Mouse (Mus musculus): ENCODE data around the gene Abcd3. TPM values are rescaled to one million over a fixed set of nuclear protein-coding genes. Genes with fewer than 3 reads are reported as not detected.
"Not testable (repeated sequence)": the region's sequence is repeated elsewhere in the genome, so short reads cannot be mapped to it uniquely, and the experiment has no call there.

The Abcd3 gene
- polyA plus RNA-seq, 1 experiment = 5.6 TPM

DNA sequence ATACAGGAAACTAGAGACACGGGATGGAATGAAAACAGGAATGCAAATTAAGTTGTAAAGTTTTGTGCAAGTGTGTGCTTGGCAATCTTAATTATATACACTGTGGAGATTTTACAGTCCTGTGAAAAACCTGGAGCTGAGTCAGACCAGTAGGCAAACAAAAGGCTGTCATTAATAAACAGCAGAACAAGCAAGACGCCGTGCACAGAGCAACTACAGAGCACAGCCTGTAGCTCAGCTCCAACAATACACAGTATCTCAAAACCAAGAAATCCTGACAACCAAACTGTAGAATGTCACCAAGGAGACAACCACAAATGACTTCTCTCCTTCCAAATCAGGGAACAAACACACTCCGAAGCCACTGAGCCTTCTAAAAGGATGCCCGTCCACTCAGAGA is 24.7 kb downstream of the Abcd3 start:
- TF ChIP-seq FLI1 (IDR thresholded peaks at IDR 0.05; ENCODE audit: low read length) = no peak
- no peak for TF ChIP-seq GATA1 (IDR thresholded peaks at IDR 0.05; ENCODE audit: borderline replicate concordance, low read length)
- Histone ChIP-seq H3K4me1 (no peaks in the 10 kb centered on the region), H3K4me3 (replicated peaks) (no peak overlapping the region), H3K36me3 (replicated peaks; ENCODE audit: low read length) (peaks cover 6% of the 10 kb centered on the region), H3K9me3 (no peaks in the 10 kb centered on the region), H3K27me3 (replicated peaks) (no peaks in the 10 kb centered on the region)

GRCm38 (mm10) chr3:121789790-121790189 is 25.3 kb downstream of the Abcd3 start:
- Histone ChIP-seq H3K9me3 (no peaks in the 10 kb centered on the region), H3K4me1 (no peaks in the 10 kb centered on the region), H3K4me3 (replicated peaks) (no peak overlapping the region), H3K27me3 (replicated peaks) (no peaks in the 10 kb centered on the region), H3K36me3 (replicated peaks; ENCODE audit: low read length) (peaks cover 6% of the 10 kb centered on the region)
- TF ChIP-seq GATA1 (IDR thresholded peaks at IDR 0.05; ENCODE audit: borderline replicate concordance, low read length) (no peak), FLI1 (IDR thresholded peaks at IDR 0.05; ENCODE audit: low read length) (no peak)

GRCm38 (mm10) chr3:121783020-121783419 is 32.1 kb downstream of the Abcd3 start:
- no peaks in the 10 kb centered on the region for H3K9me3 ChIP-seq
- no peaks in the 10 kb centered on the region for H3K27me3 ChIP-seq (replicated peaks)
- no peak for TF ChIP-seq GATA1 (IDR thresholded peaks at IDR 0.05; ENCODE audit: borderline replicate concordance, low read length)
- no peak overlapping the region for H3K4me3 ChIP-seq (replicated peaks)
- H3K4me1 ChIP-seq = no peaks in the 10 kb centered on the region
- H3K36me3 ChIP-seq (replicated peaks; ENCODE audit: low read length) = no peaks in the 10 kb centered on the region

DNA sequence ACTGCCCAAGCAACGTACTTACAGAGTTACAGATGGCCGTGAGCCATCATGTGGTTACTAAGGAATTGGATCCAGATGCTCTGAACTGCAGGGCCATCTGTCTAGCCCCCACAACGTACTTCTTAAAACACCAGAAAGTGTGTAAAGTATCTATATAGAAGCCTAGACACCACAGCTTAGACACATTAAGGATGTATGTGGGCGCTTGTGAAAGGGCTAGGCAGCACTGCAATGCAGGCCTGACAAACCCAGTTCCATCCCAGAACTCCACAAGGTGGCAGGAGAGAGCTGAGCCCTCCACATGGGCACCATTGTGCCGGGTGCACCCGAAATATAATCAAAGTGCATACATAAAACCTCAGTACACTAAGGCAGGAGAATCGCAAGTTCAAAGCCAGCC is 37.2 kb downstream of the Abcd3 start:
- Histone ChIP-seq H3K4me1 (no peaks in the 10 kb centered on the region), H3K27me3 (replicated peaks) (no peaks in the 10 kb centered on the region), H3K36me3 (replicated peaks; ENCODE audit: low read length) (peaks cover 7% of the 10 kb centered on the region), H3K9me3 (no peaks in the 10 kb centered on the region), H3K4me3 (replicated peaks) (no peak overlapping the region)
- TF ChIP-seq FLI1 (IDR thresholded peaks at IDR 0.05; ENCODE audit: low read length) (no peak), GATA1 (IDR thresholded peaks at IDR 0.05; ENCODE audit: borderline replicate concordance, low read length) (no peak)

DNA sequence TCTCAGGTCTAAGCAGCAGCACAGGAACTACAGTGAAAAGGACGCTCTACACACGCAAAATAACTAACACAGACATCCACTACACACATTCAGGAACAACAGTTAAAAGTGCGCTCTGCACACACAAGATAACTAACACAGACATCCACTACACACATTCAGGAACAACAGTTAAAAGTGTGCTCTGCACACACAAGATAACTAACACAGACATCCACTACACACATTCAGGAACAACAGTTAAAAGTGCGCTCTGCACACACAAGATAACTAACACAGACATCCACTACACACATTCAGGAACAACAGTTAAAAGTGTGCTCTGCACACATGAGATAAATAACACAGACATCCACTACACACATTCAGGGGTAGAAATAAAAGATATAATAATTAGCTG is 41.8 kb downstream of the Abcd3 start:
- H3K36me3 ChIP-seq (replicated peaks; ENCODE audit: low read length) = peaks cover 20% of the 10 kb centered on the region

DNA sequence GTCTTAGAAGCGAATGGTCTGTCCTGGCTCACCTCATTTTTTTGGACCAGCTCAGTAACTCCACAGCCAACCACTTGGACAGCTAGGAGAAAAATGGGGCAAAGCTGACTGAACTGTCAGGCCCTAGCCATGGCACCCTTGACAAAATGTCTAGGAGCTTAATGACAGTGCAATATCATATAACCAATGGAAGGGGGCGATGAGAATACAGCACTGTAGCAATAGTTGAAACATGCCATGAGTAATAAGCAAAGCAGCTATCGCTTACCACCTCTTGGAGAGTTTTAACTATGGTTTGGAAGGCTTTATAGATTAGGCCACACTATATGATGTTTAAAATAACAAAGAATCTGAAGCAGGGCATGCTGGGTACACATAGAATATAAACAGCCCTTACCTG is 46.3 kb downstream of the Abcd3 start:
- TF ChIP-seq FLI1 (IDR thresholded peaks at IDR 0.05; ENCODE audit: low read length) = no peak
- H3K4me1 ChIP-seq = 0 out of 2 replicates have a peak, but pooled peaks cover 3% of the 10 kb centered on the region
- H3K4me3 ChIP-seq (replicated peaks) = no peak overlapping the region
- no peaks in the 10 kb centered on the region for H3K27me3 ChIP-seq (replicated peaks)
- H3K9me3 ChIP-seq = no peaks in the 10 kb centered on the region
- H3K36me3 ChIP-seq (replicated peaks; ENCODE audit: low read length) = peaks cover 49% of the 10 kb centered on the region

More for the DNA sequence above, 41.8 kb downstream of the Abcd3 start:
- H3K27me3 ChIP-seq (replicated peaks); H3K4me1 ChIP-seq; H3K4me3 ChIP-seq (replicated peaks); H3K9me3 ChIP-seq: not testable (repeated sequence)

DNA sequence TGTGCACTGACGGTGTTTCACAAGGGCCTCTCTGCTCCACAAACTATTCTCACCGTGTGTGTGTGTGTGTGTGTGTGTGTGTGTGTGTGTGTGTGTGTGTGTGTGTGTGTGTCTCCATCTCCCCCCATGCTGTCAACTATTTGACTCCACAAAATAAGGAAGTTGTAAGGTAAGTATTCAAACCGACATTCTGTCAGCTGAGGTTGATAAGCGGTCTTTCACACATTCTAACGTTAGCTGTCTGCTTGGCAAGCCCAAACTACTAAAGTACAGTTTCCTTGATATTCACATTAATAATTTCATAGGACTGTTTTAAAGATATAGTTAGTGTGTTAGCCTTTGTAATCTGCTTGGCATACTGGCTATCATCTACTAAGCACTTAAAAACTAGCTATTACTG is 48.3 kb downstream of the Abcd3 start:
- Histone ChIP-seq H3K36me3 (replicated peaks; ENCODE audit: low read length) (peaks cover 48% of the 10 kb centered on the region), H3K4me1 (0 out of 2 replicates have a peak, but pooled peaks cover 3% of the 10 kb centered on the region), H3K4me3 (replicated peaks) (no peak overlapping the region)

GRCm38 (mm10) chr3:121766048-121766447 is 49.1 kb downstream of the Abcd3 start:
- H3K4me1 ChIP-seq = 0 out of 2 replicates have a peak, but pooled peaks cover 3% of the 10 kb centered on the region
- TF ChIP-seq FLI1 (IDR thresholded peaks at IDR 0.05; ENCODE audit: low read length) (no peak), GATA1 (IDR thresholded peaks at IDR 0.05; ENCODE audit: borderline replicate concordance, low read length) (no peak)
- no peaks in the 10 kb centered on the region for H3K9me3 ChIP-seq
- H3K4me3 ChIP-seq (replicated peaks) = no peak overlapping the region
- H3K36me3 ChIP-seq (replicated peaks; ENCODE audit: low read length) = peaks cover 47% of the 10 kb centered on the region
- no peaks in the 10 kb centered on the region for H3K27me3 ChIP-seq (replicated peaks)

More for the DNA sequence above, 48.3 kb downstream of the Abcd3 start:
- Histone ChIP-seq H3K9me3 (no peaks in the 10 kb centered on the region), H3K27me3 (replicated peaks) (no peaks in the 10 kb centered on the region)
- TF ChIP-seq FLI1 (IDR thresholded peaks at IDR 0.05; ENCODE audit: low read length) (no peak), GATA1 (IDR thresholded peaks at IDR 0.05; ENCODE audit: borderline replicate concordance, low read length) (no peak)

GRCm38 (mm10) chr3:121762056-121762852 is 52.8 kb downstream of the Abcd3 start:
- Histone ChIP-seq H3K4me3 (replicated peaks) (no peak overlapping the region), H3K36me3 (replicated peaks; ENCODE audit: low read length) (peaks cover 36% of the 10 kb centered on the region), H3K4me1 (0 out of 2 replicates have a peak, but pooled peaks cover 3% of the 10 kb centered on the region), H3K9me3 (no peaks in the 10 kb centered on the region), H3K27me3 (replicated peaks) (no peaks in the 10 kb centered on the region)
- TF ChIP-seq GATA1 (IDR thresholded peaks at IDR 0.05; ENCODE audit: borderline replicate concordance, low read length) (no peak), FLI1 (IDR thresholded peaks at IDR 0.05; ENCODE audit: low read length) (no peak)

- H3K27me3 ChIP-seq (replicated peaks) = peaks cover 2% of the 10 kb centered on the region
- H3K9me3 ChIP-seq = no peaks in the 10 kb centered on the region
- H3K4me3 ChIP-seq (replicated peaks) = no peak overlapping the region
- H3K4me1 ChIP-seq = peaks cover 11% of the 10 kb centered on the region
- peaks cover 11% of the 10 kb centered on the region for H3K36me3 ChIP-seq (replicated peaks; ENCODE audit: low read length)
- TF ChIP-seq FLI1 (IDR thresholded peaks at IDR 0.05; ENCODE audit: low read length) (no peak), GATA1 (IDR thresholded peaks at IDR 0.05; ENCODE audit: borderline replicate concordance, low read length) (no peak)
These were observed 56.7 kb downstream of the Abcd3 start for GRCm38 (mm10) chr3:121758373-121758772.
